Comparison of ENCODE assay signal across 18 mouse cellular contexts in genomic region chr4:7423204-7423603, GRCm38 (mm10).
"Had no signal": no experiment of that assay in that cellular context is flagged by ENCODE, and none has a peak within 500 bp of the region (broad histone marks: within the 10 kb centered on the region; RNA-seq: fewer than 3 reads in every experiment).

No protein-coding gene starts in this region.

- H3K4me1 ChIP-seq: midbrain, embryonic 10.5 days; midbrain, embryonic 12.5 days; neural tube, embryonic 13.5 days; neural tube, embryonic 15.5 days had no signal

- H3K36me3 ChIP-seq: midbrain, embryonic 10.5 days; midbrain, embryonic 12.5 days; neural tube, embryonic 13.5 days; neural tube, embryonic 15.5 days had no signal

- H3K27ac ChIP-seq: midbrain, embryonic 10.5 days; midbrain, embryonic 12.5 days; neural tube, embryonic 13.5 days; neural tube, embryonic 15.5 days had no signal

- H3K9ac ChIP-seq: lung, embryonic 14.5 days; midbrain, embryonic 12.5 days; neural tube, embryonic 13.5 days; neural tube, embryonic 15.5 days had no signal

- ATAC-seq: midbrain, embryonic 16.5 days had no signal

- H3K27me3 ChIP-seq: midbrain, embryonic 12.5 days; neural tube, embryonic 13.5 days; neural tube, embryonic 15.5 days had no signal

- H3K9me3 ChIP-seq: midbrain, embryonic 10.5 days; midbrain, embryonic 12.5 days; neural tube, embryonic 13.5 days; neural tube, embryonic 15.5 days had no signal

- DNase-seq: lung, adult 18-20 months; lung, embryonic 14.5 days; lung, postnatal 10 days; lung, postnatal 4 days; retina, postnatal 1 day; right cerebral cortex, adult 18-20 months; right cerebral cortex, postnatal 25 days; right cerebral cortex, postnatal 4 days; spleen, adult 18-20 months; thymus, adult 18-20 months; thymus, postnatal 14 days; thymus, postnatal 36 days had no signal

- H3K4me2 ChIP-seq: lung, embryonic 14.5 days; midbrain, embryonic 12.5 days; neural tube, embryonic 13.5 days; neural tube, embryonic 15.5 days had no signal

- H3K4me3 ChIP-seq: midbrain, embryonic 10.5 days; midbrain, embryonic 12.5 days; myocyte; neural tube, embryonic 13.5 days; neural tube, embryonic 15.5 days had no signal
